Mouse (Mus musculus): Measurements from ENCODE around the gene Nrd1. TPM values are rescaled to one million over a fixed set of nuclear protein-coding genes. Genes with fewer than 3 reads are reported as not detected.

Nrd1 gene
- 100 to 1,000 TPM; 170 to 182 TPM for total RNA-seq (2023)

DNA sequence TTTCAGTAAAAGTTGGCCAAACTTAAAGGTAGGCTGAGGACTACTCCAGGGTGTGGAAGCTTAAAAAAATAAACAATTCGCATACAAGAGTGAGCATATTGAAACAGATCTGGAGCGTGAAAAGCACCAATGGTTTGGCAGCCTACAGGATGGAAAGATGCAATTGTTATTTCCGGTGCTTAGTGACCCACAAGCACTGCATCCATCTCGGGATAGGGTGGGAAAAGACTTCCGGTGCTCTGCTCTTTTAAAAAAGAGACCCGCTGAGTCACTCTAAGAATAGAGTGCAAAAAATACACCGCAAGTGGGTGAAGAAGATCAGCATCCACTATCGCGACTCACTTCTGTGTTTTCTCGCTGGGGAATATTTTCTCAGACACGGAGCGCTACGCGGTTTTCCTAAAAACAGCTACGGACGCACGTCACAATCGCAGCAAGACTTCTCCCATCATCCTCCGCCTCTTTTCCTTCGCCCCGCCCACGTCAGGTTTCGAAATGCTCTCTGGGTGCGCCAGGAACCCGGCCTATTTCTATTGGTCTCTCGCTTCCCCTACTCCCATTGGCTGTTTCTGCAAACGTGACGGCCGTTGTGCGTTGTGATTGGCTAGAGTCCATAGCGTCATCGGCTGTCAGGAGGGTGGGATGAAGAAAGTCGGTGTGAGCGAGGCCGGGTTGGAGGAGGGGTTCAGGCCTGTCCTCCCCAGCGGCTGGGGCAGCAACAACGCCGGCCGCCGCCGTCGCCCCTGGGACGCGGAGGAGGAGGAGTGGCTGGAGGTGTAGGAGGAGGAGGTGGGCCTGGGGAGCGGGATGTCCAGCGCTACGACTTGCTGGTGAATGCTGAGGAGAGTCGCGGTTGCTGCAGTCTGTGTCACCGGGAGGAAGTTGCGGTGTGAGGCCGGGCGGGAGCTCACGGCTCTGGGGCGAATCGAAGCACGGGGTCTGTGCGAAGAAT lies at the start of gene Nrd1:
Gene Nrd1, plus strand, starts transcription at position 657 of the 952 bp plus-strand sequence.

Other genes starting within 250 kb of the Nrd1 start
- gene Zfyve9, start 219.9 kb upstream of the Nrd1 start, total RNA-seq (2023), result 100 to 1,000 TPM; 107 to 115 TPM
- gene Btf3l4, start 167.0 kb upstream of the Nrd1 start, total RNA-seq (2023), result 10 to 100 TPM; 50.0 to 52.2 TPM
- 10 to 100 TPM; 42.1 to 46.1 TPM for gene Txndc12, start 166.1 kb upstream of the Nrd1 start, total RNA-seq (2023)
- 10 to 100 TPM; 17.3 to 19.9 TPM for gene Kti12, start 152.9 kb upstream of the Nrd1 start, total RNA-seq (2023)
- not detected for gene A730015C16Rik, start 152.0 kb upstream of the Nrd1 start, total RNA-seq (2023)
- not detected for gene Rab3b, start 121.6 kb upstream of the Nrd1 start, total RNA-seq (2023)
- gene Osbpl9, start 201.6 kb downstream of the Nrd1 start, total RNA-seq (2023), result 100 to 1,000 TPM; 130 to 150 TPM
- not detected for gene Calr4, start 233.8 kb downstream of the Nrd1 start, total RNA-seq (2023)

Data from monocyte, adult 59 days (primary cell).